Mouse (Mus musculus) limb, embryonic 12.5 days (tissue): ENCODE measurements at regions not wholly inside any gene's neighbourhood (a gene's known extent, or its start where the extent isn't known, plus 50 kb on each side); places are given as distances from the start of the nearest gene placed in this dataset.

Experiments used
- ATAC-seq: fragments of 200-750 bp; cut with Nextera tagmentation; 2 replicates; pipeline ENCODE4 v1.8.0; 2017; ENCODE audit warnings: low read depth, moderate TSS enrichment; ENCODE audit not compliant: insufficient number of reproducible peaks, insufficient read depth, low FRiP score, low TSS enrichment
- H3K27ac ChIP-seq: fragments of 300-500 bp; sonication (generic); 2 replicates; pipeline ENCODE4 v1.5.1; 2016; ENCODE audit warnings: mild to moderate bottlenecking, moderate library complexity
- H3K27me3 ChIP-seq: fragments of 300-500 bp; sonication (generic); 2 replicates; pipeline ENCODE4 v1.6.1; 2016; ENCODE audit warnings: mild to moderate bottlenecking, moderate library complexity
- H3K36me3 ChIP-seq: fragments of 300-500 bp; sonication (generic); 2 replicates; pipeline ENCODE4 v1.6.1; 2016; ENCODE audit warnings: mild to moderate bottlenecking, moderate library complexity
- H3K4me1 ChIP-seq: fragments of 300-500 bp; sonication (generic); replicated peaks from 2 replicates; pipeline ENCODE4 v1.6.1; 2016
- H3K4me2 ChIP-seq: fragments of 300-500 bp; sonication (generic); 2 replicates; pipeline ENCODE4 v1.6.1; 2016; ENCODE audit warnings: mild to moderate bottlenecking, moderate library complexity
- H3K4me3 ChIP-seq: fragments of 300-500 bp; sonication (generic); replicated peaks from 2 replicates; pipeline ENCODE4 v1.5.1; 2016; ENCODE audit warnings: mild to moderate bottlenecking
- H3K9ac ChIP-seq: fragments of 300-500 bp; sonication (generic); replicated peaks from 2 replicates; pipeline ENCODE4 v1.6.1; 2016; ENCODE audit warnings: mild to moderate bottlenecking, moderate library complexity
- H3K9me3 ChIP-seq: fragments of 300-500 bp; sonication (generic); 2 replicates; pipeline ENCODE4 v1.6.1; 2016; ENCODE audit warnings: mild to moderate bottlenecking, moderate library complexity
- WGBS: fragments of 180-500 bp; shearing (Covaris S2); methylation state at CpG from one replicate; pipeline ENCODE4 v1.1.7; 2016; 5-methylcytosine and 5-hydroxymethylcytosine counted together

DNA sequence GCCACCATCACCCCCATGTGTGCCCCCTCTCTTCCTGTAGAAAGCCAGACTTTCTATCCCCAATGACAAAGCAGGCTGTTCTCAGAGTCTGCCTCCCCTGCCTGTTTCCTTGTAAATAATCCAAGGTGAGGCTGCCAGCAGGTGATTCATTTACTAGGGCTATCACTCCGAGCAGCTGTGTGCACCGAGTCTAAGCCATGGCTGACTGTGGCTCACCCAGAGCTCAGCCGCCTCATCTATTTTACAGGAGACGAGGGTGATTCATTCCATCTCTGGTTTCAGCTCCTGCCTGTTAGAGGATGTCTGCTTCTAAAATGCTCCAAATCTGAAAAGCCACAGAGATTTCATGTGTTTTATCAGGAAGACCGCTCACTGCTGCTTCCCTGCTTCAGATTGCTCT lies 88.5 kb upstream of the Tpm1 start:
- Histone ChIP-seq H3K36me3 (no peaks in the 10 kb centered on the region), H3K27me3 (0 out of 2 replicates have a peak, but pooled peaks cover 2% of the 10 kb centered on the region), H3K4me2 (no peak overlapping the region; the same call in 1 of the 2 replicates), H3K27ac (peak overlapping the region; percentile 84), H3K9ac (no peak overlapping the region), H3K4me1 (peaks cover 31% of the 10 kb centered on the region), H3K9me3 (no peaks in the 10 kb centered on the region), H3K4me3 (no peak overlapping the region)
- no peak for ATAC-seq
- WGBS: 23% methylated on average over 5 of the region's 5 CpGs

DNA sequence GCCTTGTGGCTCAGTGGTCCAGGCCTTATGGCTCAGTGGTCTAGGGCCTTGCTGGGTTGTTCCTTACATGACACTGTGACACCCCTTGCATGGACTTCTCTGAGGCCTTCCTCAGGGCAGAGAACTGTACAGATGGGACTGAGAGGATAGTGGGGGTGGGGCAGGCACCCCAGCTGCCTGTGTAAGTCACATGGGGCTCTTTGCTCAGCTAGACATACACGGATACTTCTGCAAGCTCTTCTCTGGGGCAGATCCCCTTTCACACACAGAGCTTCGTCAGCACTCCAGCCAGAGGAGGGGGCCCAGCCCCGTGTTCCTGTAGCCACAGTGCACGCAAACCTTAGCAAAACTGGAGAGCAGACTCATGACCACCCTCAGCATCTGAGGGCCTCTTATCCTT lies 87.9 kb upstream of the Tpm1 start:
- WGBS: 41% methylated on average over 4 of the region's 4 CpGs
- no peak overlapping the region for H3K9ac ChIP-seq
- no peak for ATAC-seq

DNA sequence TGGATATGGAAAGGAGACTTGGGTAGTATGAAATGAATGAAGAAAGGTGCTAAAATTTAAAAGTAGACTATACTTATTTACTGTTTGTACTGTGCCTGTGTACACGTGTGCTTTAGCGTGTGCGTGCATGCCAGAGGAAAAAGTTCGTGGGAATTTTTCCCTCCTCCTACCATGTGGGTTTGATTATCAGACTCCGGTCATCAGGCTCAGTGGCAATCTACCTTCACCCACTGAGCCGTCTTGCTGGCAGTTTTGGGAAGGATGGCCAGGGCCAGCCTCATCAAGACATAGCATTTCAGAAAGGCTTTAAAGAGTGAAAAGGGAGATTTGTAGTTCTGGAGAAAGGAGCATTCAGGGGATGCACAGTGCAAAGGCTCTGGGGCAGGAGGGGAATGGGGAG lies 87.0 kb upstream of the Tpm1 start:
- Histone ChIP-seq H3K4me2 (no peak overlapping the region), H3K27me3 (0 out of 2 replicates have a peak, but pooled peaks cover 3% of the 10 kb centered on the region), H3K9me3 (no peaks in the 10 kb centered on the region), H3K4me1 (peaks cover 31% of the 10 kb centered on the region), H3K4me3 (no peak overlapping the region), H3K27ac (peak overlapping the region; percentile 84; the same call in 1 of the 2 replicates), H3K9ac (no peak overlapping the region), H3K36me3 (no peaks in the 10 kb centered on the region)
- no peak for ATAC-seq
- 32% methylated on average over 6 of the region's 6 CpGs for WGBS

More for the DNA sequence above, 87.9 kb upstream of the Tpm1 start:
- H3K4me2 ChIP-seq: peak overlapping the region; percentile 15; the same call in 1 of the 2 replicates
- H3K9me3 ChIP-seq: no peaks in the 10 kb centered on the region
- no peak overlapping the region for H3K4me3 ChIP-seq
- no peaks in the 10 kb centered on the region for H3K36me3 ChIP-seq
- H3K27me3 ChIP-seq: 0 out of 2 replicates have a peak, but pooled peaks cover 3% of the 10 kb centered on the region
- peaks cover 31% of the 10 kb centered on the region for H3K4me1 ChIP-seq
- peak overlapping the region; percentile 84 for H3K27ac ChIP-seq

DNA sequence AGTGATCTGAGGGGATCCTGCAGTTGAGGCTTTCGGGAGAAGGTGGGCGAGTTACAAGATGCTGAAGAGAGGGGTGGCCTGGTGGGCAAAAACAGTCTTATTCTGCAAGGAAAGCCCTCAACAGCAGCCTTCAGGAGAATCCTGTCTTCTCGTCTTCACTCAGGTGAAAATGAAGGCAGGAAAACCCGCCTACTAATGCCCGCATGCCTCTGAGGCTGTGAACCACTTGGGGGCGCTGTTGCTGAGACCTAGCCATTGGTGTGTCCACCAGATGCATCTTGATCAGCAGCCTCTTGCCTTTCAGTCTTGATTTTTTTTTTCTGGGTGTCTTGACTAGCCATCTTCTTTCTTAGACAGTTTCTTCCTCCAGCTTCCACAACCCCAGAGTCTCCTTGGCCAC lies 85.2 kb upstream of the Tpm1 start:
- H3K4me2 ChIP-seq: no peak overlapping the region
- no peak overlapping the region for H3K4me3 ChIP-seq
- H3K36me3 ChIP-seq: no peaks in the 10 kb centered on the region
- ATAC-seq: no peak
- 75% methylated on average over 6 of the region's 6 CpGs for WGBS
- peaks cover 22% of the 10 kb centered on the region for H3K4me1 ChIP-seq
- no peaks in the 10 kb centered on the region for H3K9me3 ChIP-seq
- H3K27me3 ChIP-seq: 0 out of 2 replicates have a peak, but pooled peaks cover 3% of the 10 kb centered on the region
- H3K27ac ChIP-seq: no peak overlapping the region
- no peak overlapping the region for H3K9ac ChIP-seq

DNA sequence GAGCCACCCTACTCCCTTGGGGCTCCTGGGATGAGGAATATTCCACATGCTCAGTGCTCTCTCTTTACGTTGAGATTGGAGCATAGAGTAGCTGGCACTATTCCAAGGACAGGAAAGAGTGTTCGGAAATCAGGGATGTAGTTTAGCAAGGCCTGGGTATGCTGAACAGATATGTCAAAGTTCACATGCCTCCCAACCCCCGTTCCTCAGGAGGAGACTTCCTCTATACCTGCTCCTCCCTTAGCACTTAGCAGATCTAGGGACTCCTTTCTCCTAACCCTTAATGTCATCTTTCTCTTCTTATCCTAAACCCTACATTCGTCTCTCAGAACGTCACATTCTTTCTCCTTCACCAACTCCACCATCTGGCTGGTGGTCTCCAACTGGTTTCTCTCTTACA lies 83.2 kb upstream of the Tpm1 start:
- peaks cover 16% of the 10 kb centered on the region for H3K4me1 ChIP-seq
- no peaks in the 10 kb centered on the region for H3K9me3 ChIP-seq
- no peak overlapping the region for H3K4me2 ChIP-seq
- WGBS: 72% methylated on average over 5 of the region's 5 CpGs
- H3K27ac ChIP-seq: no peak overlapping the region
- no peaks in the 10 kb centered on the region for H3K36me3 ChIP-seq
- no peak overlapping the region for H3K4me3 ChIP-seq
- H3K27me3 ChIP-seq: 0 out of 2 replicates have a peak, but pooled peaks cover 3% of the 10 kb centered on the region
- H3K9ac ChIP-seq: no peak overlapping the region
- ATAC-seq: no peak

DNA sequence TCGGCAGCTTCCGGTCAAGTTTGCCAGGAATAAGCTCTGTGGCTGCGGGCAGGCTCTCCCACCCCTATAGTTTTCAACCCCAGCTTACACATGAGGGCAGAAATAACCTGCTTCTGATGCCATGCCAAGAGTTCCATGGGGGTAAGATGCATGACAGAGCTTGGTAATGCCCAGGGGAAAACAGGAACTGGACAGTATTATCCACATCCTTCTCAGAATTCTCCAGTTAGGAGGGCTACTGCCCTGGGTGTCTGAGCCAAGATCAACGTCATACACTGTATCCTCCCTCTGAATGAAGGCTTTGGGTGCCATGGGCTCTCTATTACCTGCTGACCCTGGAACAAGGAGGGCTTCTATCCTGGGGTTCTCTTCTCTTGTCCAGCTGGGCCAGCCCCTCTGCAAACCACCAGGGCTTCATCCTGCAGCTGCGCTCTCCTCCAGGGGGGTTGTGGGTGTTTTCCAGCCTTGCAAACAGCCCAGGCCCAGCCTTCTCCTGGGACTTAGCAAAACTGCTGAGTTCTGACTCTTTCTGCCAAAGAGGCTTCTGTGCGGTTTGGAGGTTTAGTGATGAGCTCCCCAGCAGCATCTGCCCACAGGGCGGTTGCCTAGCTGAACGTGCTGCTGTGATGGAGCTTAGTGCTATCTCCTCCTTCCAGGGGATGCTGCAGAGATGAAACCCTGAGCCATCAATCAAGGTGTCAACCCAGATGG lies 81.7 kb upstream of the Tpm1 start:
- 0 out of 2 replicates have a peak, but pooled peaks cover 3% of the 10 kb centered on the region for H3K27me3 ChIP-seq
- H3K9me3 ChIP-seq: no peaks in the 10 kb centered on the region
- H3K4me3 ChIP-seq: no peak overlapping the region
- no peak overlapping the region for H3K27ac ChIP-seq
- no peak for ATAC-seq
- no peak overlapping the region for H3K4me2 ChIP-seq
- 75% methylated on average over 8 of the region's 8 CpGs for WGBS
- 0 out of 2 replicates have a peak, but pooled peaks cover 2% of the 10 kb centered on the region for H3K4me1 ChIP-seq
- no peak overlapping the region for H3K9ac ChIP-seq
- no peaks in the 10 kb centered on the region for H3K36me3 ChIP-seq

DNA sequence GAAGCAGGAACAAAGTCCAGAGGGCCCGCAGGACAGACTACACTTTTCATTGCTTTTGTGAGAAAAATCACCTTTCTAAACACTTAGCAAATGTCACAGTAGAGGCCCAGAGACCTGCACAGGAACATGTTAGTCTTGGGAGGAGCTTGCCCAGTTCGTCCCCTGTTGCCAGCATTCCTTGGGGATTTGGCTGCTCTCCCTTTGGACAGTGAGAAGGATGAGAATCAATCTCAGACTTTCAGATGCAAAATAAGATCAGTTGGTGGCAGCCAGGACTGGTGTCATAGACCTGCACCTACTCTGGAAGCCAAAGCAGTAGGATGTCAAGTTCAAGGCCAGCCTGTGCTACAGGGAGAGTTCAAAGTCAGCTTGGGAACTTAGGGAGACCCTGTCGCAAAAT lies 80.7 kb upstream of the Tpm1 start:
- H3K9me3 ChIP-seq: no peaks in the 10 kb centered on the region
- H3K4me2 ChIP-seq: no peak overlapping the region
- H3K27ac ChIP-seq: no peak overlapping the region
- no peaks in the 10 kb centered on the region for H3K36me3 ChIP-seq
- H3K9ac ChIP-seq: no peak overlapping the region
- no peaks in the 10 kb centered on the region for H3K4me1 ChIP-seq
- H3K27me3 ChIP-seq: 0 out of 2 replicates have a peak, but pooled peaks cover 3% of the 10 kb centered on the region
- H3K4me3 ChIP-seq: no peak overlapping the region
- no peak for ATAC-seq
- WGBS: 82% methylated on average over 3 of the region's 3 CpGs

DNA sequence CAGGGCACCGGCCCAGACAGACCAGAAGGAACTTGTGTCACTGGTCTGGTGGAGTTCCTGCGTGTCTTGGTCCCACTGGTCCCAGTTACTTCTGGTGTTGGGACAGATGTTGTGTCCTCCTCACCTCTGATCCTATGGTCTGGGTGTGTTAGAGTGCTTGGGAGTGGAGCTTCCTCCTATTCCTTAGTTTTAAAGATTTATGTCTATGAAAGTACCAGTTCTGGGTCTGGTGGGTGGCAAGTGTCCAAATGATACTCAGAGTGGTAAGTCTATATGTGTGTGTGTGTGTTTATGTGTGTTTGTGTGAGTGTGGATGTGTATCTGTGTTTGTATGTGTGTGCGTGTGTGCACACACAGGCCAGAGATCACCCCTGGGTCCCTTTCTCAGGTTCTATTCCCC lies 79.9 kb upstream of the Tpm1 start:
- no peak for ATAC-seq
- no peak overlapping the region for H3K9ac ChIP-seq
- no peak overlapping the region for H3K4me3 ChIP-seq
- H3K4me1 ChIP-seq: no peaks in the 10 kb centered on the region
- H3K36me3 ChIP-seq: no peaks in the 10 kb centered on the region
- no peaks in the 10 kb centered on the region for H3K9me3 ChIP-seq
- 0 out of 2 replicates have a peak, but pooled peaks cover 3% of the 10 kb centered on the region for H3K27me3 ChIP-seq
- H3K4me2 ChIP-seq: no peak overlapping the region
- no peak overlapping the region for H3K27ac ChIP-seq
- WGBS: 92% methylated on average over 3 of the region's 3 CpGs

DNA sequence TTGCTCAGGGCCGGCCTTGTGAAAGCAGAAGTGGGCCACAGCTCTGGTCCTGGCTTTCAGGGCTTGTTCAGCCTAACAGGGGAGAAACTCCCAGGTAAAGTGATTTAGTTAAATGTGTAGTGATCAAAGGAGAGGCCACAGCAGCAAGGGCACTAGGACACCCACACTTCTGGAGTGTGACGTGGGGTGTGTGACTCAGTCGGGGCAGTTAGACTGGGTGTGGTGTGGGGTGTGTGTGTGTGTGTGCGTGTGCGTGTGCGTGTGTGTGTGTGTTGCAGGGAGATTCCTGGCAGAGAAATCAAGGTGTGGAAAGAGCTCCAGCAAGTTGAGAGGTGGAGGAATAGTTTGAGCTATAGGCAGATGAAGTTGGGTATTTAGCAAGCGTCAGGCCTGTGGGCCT lies 72.5 kb upstream of the Tpm1 start:
- Histone ChIP-seq H3K27ac (no peak overlapping the region), H3K27me3 (no peaks in the 10 kb centered on the region), H3K4me1 (peaks cover 25% of the 10 kb centered on the region), H3K9ac (no peak overlapping the region), H3K4me3 (no peak overlapping the region), H3K36me3 (no peaks in the 10 kb centered on the region), H3K9me3 (no peaks in the 10 kb centered on the region), H3K4me2 (no peak overlapping the region)
- no peak for ATAC-seq
- WGBS: 92% methylated on average over 7 of the region's 7 CpGs

DNA sequence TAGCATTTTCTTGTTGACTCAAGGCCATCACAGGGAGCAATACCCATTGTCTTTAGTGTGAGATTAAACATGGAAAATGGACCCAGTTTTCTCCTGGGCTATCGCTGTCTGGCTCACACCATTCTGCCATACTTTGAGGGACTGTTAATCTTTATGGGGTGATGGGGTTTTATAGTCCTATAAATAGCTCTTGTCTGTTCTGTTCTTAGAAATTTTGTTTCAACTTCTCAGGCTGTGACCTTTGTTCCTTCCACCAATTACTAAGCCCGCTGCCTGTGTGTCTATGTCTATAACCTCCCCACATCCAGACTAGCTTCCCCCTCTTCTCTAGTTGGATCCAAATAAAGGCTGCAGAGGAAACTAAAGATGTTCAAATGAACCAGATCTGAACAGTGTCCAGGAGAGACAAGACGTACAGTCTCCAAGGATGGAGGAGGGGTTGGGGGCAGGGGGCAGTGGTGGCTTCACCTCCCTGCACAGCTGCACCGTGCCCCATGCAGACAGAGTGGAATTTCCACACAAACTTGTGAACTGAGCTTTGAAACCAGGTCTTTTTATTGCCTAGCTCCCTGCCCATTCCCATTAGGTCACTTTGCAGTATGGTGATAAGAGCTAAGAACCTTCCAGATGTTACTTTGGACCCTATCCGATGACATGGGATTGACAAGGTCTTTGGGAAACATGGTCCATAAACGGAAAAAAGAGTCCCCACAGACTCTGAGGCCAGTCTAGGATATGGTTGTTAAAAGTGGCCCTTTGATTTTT lies 69.9 kb upstream of the Tpm1 start:
- WGBS: 38% methylated on average over 6 of the region's 6 CpGs
- no peak overlapping the region for H3K9ac ChIP-seq
- peak; percentile 20; the same call in 1 of the 2 replicates for ATAC-seq

DNA sequence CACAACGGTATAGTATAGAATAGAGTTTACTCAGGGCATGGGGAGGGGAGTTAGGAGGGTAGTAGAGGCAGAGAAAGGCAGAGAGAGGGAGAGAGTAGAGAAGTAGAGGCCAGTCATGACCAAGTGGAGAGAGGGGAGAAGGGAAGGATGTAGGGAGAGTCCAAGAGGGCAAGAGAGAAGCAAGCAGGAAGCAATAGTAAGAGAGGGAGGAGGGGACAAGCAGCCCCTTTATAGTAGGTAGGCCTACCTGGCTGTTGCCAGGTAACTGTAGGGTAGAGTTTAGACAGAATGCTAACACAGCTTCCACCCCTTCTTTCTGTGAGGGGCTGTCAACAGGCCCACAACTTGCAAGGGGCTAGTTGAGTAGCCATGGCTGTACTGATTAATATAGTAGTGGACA lies 69.2 kb upstream of the Tpm1 start:
- no peak for ATAC-seq
- Histone ChIP-seq H3K27me3 (no peaks in the 10 kb centered on the region), H3K4me1 (peaks cover 41% of the 10 kb centered on the region)

More for the DNA sequence above, 69.9 kb upstream of the Tpm1 start:
- Histone ChIP-seq H3K4me3 (no peak overlapping the region), H3K4me2 (no peak overlapping the region), H3K4me1 (peaks cover 41% of the 10 kb centered on the region), H3K9me3 (no peaks in the 10 kb centered on the region), H3K27me3 (no peaks in the 10 kb centered on the region), H3K27ac (no peak overlapping the region), H3K36me3 (no peaks in the 10 kb centered on the region)

More for the DNA sequence above, 69.2 kb upstream of the Tpm1 start:
- Histone ChIP-seq H3K27ac (no peak overlapping the region), H3K4me2 (no peak overlapping the region), H3K9ac (no peak overlapping the region), H3K9me3 (no peaks in the 10 kb centered on the region), H3K36me3 (no peaks in the 10 kb centered on the region), H3K4me3 (no peak overlapping the region)
- 92% methylated on average over 1 of the region's 1 CpGs for WGBS
